Mouse (Mus musculus): ENCODE data around the gene Tspan1. TPM values are rescaled to one million over a fixed set of nuclear protein-coding genes. Genes with fewer than 3 reads are reported as not detected.

The Tspan1 gene
- polyA plus RNA-seq, 1 experiment = 0.02 TPM

DNA sequence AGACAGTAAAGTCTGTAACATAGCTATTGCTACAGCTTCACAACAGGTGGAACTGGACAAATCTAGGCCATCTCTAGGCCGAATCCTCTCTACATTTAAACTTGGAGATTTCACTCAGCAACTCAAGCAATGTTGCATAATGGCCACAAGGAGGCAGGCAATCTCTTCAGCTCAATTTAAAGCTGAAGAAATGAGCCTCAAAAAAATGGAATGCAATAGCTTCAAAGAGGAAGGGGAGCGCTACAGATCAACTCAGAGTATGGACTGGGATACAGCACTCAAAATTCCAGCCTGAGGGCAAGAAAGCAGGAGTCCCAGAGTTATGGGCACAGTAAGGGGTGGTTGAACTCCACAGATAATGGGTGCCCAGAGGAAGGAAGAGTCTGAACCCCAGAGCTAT, 32.4 kb downstream of the Tspan1 start:
- TF ChIP-seq MYOG (IDR thresholded peaks at IDR 0.05; ENCODE audit: control insufficient read depth, extremely low read depth, insufficient read length) (no peak), MAX (IDR thresholded peaks at IDR 0.05) (no peak), CEBPB (IDR thresholded peaks at IDR 0.05; ENCODE audit: low read depth) (peak; percentile 31)
- H3K79me3 ChIP-seq (ENCODE audit: low read depth) = no peaks in the 10 kb centered on the region
- H3K27me3 ChIP-seq (ENCODE audit: control insufficient read depth, insufficient read depth, insufficient read length) = no peaks in the 10 kb centered on the region
- no peak overlapping the region for H3ac ChIP-seq (ENCODE audit: control insufficient read depth, insufficient read length, low read depth)
- H3K36me3 ChIP-seq (ENCODE audit: control insufficient read depth, insufficient read depth) = peaks cover 3% of the 10 kb centered on the region
- H3K79me2 ChIP-seq (ENCODE audit: control insufficient read depth, insufficient read depth) = no peaks in the 10 kb centered on the region
- H3K4me3 ChIP-seq (ENCODE audit: insufficient read depth, poor library complexity, severe bottlenecking) = no peak overlapping the region

- H3K79me2 ChIP-seq (ENCODE audit: control insufficient read depth, insufficient read depth) = no peaks in the 10 kb centered on the region
- no peak overlapping the region for H3ac ChIP-seq (ENCODE audit: control insufficient read depth, insufficient read length, low read depth)
- H3K79me3 ChIP-seq (ENCODE audit: low read depth) = no peaks in the 10 kb centered on the region
- TF ChIP-seq MAX (IDR thresholded peaks at IDR 0.05) (no peak), FOSL1 (IDR thresholded peaks at IDR 0.05; ENCODE audit: insufficient read depth, low read length, poor library complexity, severe bottlenecking) (no peak), USF1 (IDR thresholded peaks at IDR 0.05; ENCODE audit: low read depth) (no peak), CEBPB (IDR thresholded peaks at IDR 0.05; ENCODE audit: low read depth) (no peak), MYOD1 (IDR thresholded peaks at IDR 0.05; ENCODE audit: control insufficient read depth, insufficient read length, low read depth) (no peak), MYOG (IDR thresholded peaks at IDR 0.05; ENCODE audit: control insufficient read depth, extremely low read depth, insufficient read length) (no peak), CTCF (IDR thresholded peaks at IDR 0.05; ENCODE audit: control insufficient read depth, insufficient read depth, insufficient read length) (no peak)
- no peak overlapping the region for H3K4me3 ChIP-seq (ENCODE audit: insufficient read depth, poor library complexity, severe bottlenecking)
- H3K27me3 ChIP-seq (ENCODE audit: control insufficient read depth, insufficient read depth, insufficient read length) = no peaks in the 10 kb centered on the region
- peaks cover 3% of the 10 kb centered on the region for H3K36me3 ChIP-seq (ENCODE audit: control insufficient read depth, insufficient read depth)
These were observed 34.3 kb downstream of the Tspan1 start for GRCm38 (mm10) chr4:116133126-116133525.

- Histone ChIP-seq H3K4me3 (ENCODE audit: insufficient read depth, poor library complexity, severe bottlenecking) (no peak overlapping the region), H3K27me3 (ENCODE audit: control insufficient read depth, insufficient read depth, insufficient read length) (no peaks in the 10 kb centered on the region), H3K79me2 (ENCODE audit: control insufficient read depth, insufficient read depth) (peaks cover 3% of the 10 kb centered on the region), H3K79me3 (ENCODE audit: low read depth) (no peaks in the 10 kb centered on the region), H3K36me3 (ENCODE audit: control insufficient read depth, insufficient read depth) (no peaks in the 10 kb centered on the region), H3ac (ENCODE audit: control insufficient read depth, insufficient read length, low read depth) (no peak overlapping the region)
- TF ChIP-seq MYOD1 (IDR thresholded peaks at IDR 0.05; ENCODE audit: control insufficient read depth, insufficient read length, low read depth) = no peak
- no peak for TF ChIP-seq MYOG (IDR thresholded peaks at IDR 0.05; ENCODE audit: control insufficient read depth, extremely low read depth, insufficient read length)
- no peak for TF ChIP-seq CTCF (IDR thresholded peaks at IDR 0.05; ENCODE audit: control insufficient read depth, insufficient read depth, insufficient read length)
- TF ChIP-seq MAX (IDR thresholded peaks at IDR 0.05) = no peak
- no peak for TF ChIP-seq FOSL1 (IDR thresholded peaks at IDR 0.05; ENCODE audit: insufficient read depth, low read length, poor library complexity, severe bottlenecking)
- no peak for TF ChIP-seq CEBPB (IDR thresholded peaks at IDR 0.05; ENCODE audit: low read depth)
- TF ChIP-seq USF1 (IDR thresholded peaks at IDR 0.05; ENCODE audit: low read depth) = no peak
These were observed 39.4 kb downstream of the Tspan1 start for GRCm38 (mm10) chr4:116127956-116128355.

- Histone ChIP-seq H3ac (ENCODE audit: control insufficient read depth, insufficient read length, low read depth) (no peak overlapping the region), H3K79me2 (ENCODE audit: control insufficient read depth, insufficient read depth) (peaks cover 21% of the 10 kb centered on the region), H3K36me3 (ENCODE audit: control insufficient read depth, insufficient read depth) (no peaks in the 10 kb centered on the region), H3K79me3 (ENCODE audit: low read depth) (peaks cover 5% of the 10 kb centered on the region), H3K27me3 (ENCODE audit: control insufficient read depth, insufficient read depth, insufficient read length) (no peaks in the 10 kb centered on the region), H3K4me3 (ENCODE audit: insufficient read depth, poor library complexity, severe bottlenecking) (no peak overlapping the region)
- no peak for TF ChIP-seq CEBPB (IDR thresholded peaks at IDR 0.05; ENCODE audit: low read depth)
- no peak for TF ChIP-seq MYOD1 (IDR thresholded peaks at IDR 0.05; ENCODE audit: control insufficient read depth, insufficient read length, low read depth)
- TF ChIP-seq FOSL1 (IDR thresholded peaks at IDR 0.05; ENCODE audit: insufficient read depth, low read length, poor library complexity, severe bottlenecking) = no peak
- no peak for TF ChIP-seq MYOG (IDR thresholded peaks at IDR 0.05; ENCODE audit: control insufficient read depth, extremely low read depth, insufficient read length)
- no peak for TF ChIP-seq CTCF (IDR thresholded peaks at IDR 0.05; ENCODE audit: control insufficient read depth, insufficient read depth, insufficient read length)
- no peak for TF ChIP-seq MAX (IDR thresholded peaks at IDR 0.05)
- no peak for TF ChIP-seq USF1 (IDR thresholded peaks at IDR 0.05; ENCODE audit: low read depth)
These were observed 41.5 kb downstream of the Tspan1 start for GRCm38 (mm10) chr4:116125803-116126386.

DNA sequence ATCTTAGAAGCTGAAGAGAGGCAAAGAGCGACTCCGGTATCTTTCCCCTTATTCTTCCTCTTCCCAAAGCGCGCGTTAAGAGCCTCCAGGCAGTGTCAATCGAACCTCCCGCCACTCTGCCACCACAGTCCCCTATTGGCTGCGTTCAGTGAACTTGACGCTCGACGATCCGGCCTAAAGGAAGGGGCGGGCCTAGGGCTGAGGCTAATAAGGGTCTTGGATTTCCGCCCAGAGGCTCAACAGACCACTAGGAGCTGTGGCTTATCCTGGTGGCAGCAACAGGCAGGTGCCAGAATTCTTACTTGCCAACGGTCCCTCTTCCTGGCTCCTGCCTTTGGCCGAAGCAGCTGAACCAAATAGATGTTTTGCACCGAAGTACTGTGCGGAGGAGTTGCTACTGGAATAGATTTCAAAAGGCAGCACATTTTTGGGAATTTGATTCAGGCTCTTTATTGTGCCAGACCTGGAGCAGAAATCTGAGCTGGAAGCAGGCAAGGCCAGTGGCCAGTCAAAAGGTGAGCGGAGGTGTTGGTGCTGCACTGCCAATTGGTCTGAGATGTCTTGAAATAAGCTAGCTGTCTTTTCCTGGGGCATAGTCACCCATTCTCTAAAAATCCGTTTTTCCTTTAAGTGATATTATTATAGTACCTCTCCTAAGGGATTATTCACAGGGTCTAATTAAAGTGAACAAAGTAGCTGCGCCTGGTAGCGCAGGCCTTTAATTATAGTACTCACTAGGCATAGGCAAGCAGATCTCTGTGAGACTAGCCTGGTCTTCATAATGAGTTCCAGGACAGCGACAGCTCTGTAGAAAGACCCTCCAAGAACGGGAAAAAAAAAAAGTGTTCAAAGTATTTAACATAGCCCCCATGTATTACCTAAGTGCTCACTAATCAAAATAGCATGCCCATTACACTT, 43.5 kb downstream of the Tspan1 start, which contains the start of the genes Rad54l and Pomgnt1:
Gene Rad54l (minus strand): TSS at position 89 of the 918 bp plus-strand sequence.
Gene Pomgnt1 (plus strand): TSS at position 239 of the 918 bp plus-strand sequence.
- Histone ChIP-seq H3K36me3 (ENCODE audit: control insufficient read depth, insufficient read depth) (peaks cover under 1% of the 10 kb centered on the region), H3ac (ENCODE audit: control insufficient read depth, insufficient read length, low read depth) (peak within 1 kb of the TSS; percentile 66), H3K27me3 (ENCODE audit: control insufficient read depth, insufficient read depth, insufficient read length) (no peaks in the 10 kb centered on the region), H3K79me3 (ENCODE audit: low read depth) (peaks cover 5% of the 10 kb centered on the region), H3K4me3 (ENCODE audit: insufficient read depth, poor library complexity, severe bottlenecking) (peak within 1 kb of the TSS; percentile 54), H3K79me2 (ENCODE audit: control insufficient read depth, insufficient read depth) (peaks cover 27% of the 10 kb centered on the region)
- peak; percentile 75 for TF ChIP-seq MAX (IDR thresholded peaks at IDR 0.05)
- no peak for TF ChIP-seq USF1 (IDR thresholded peaks at IDR 0.05; ENCODE audit: low read depth)
